Mouse (Mus musculus): ENCODE results near the gene Tmem145.

- TF ChIP-seq CTCF (IDR thresholded peaks at IDR 0.05; ENCODE audit: low read depth): peak; percentile 81
- no peak for TF ChIP-seq EP300 (IDR thresholded peaks at IDR 0.05; ENCODE audit: low read depth)
Measured at GRCm38 (mm10) chr7:25333596-25334307, 27.8 kb downstream of the Tmem145 start.

Data from heart, postnatal 0 days (tissue).